Mouse (Mus musculus) C2C12 (cell line): ENCODE measurements around the gene Fnip2.

Source experiments
- CEBPB ChIP-seq: IDR thresholded peaks from one replicate; pipeline ENCODE4 v1.6.1; 2011; ENCODE audit warnings: low read depth, mild to moderate bottlenecking, control low read depth, moderate library complexity
- CTCF ChIP-seq: IDR thresholded peaks from one replicate; pipeline ENCODE4 v1.5.1; 2011; ENCODE audit not compliant: control insufficient read depth, insufficient read depth, insufficient read length
- MYOD1 ChIP-seq: IDR thresholded peaks from one replicate; pipeline ENCODE4 v1.6.1; 2011; ENCODE audit warnings: low read depth; ENCODE audit not compliant: control insufficient read depth, insufficient read length

- TF ChIP-seq CTCF, result no peak
- TF ChIP-seq MYOD1, result no peak
- no peak for TF ChIP-seq CEBPB
Observed at GRCm38 (mm10) chr3:79539124-79539523, 28.5 kb downstream of the Fnip2 start.
